Mouse (Mus musculus) frontal cortex, adult 2 months (tissue): ENCODE measurements at regions not wholly inside any gene's neighbourhood (a gene's known extent, or its start where the extent isn't known, plus 50 kb on each side); places are given as distances from the start of the nearest gene placed in this dataset.

Experiments
- DNase-seq, 2 experiments: peaks; one replicate each; pipeline ENCODE4 v3.0.0; 2022; ENCODE audit warnings: low spot score in 1 of 2; ENCODE audit errors: extremely low spot score in 1 of 2

DNA sequence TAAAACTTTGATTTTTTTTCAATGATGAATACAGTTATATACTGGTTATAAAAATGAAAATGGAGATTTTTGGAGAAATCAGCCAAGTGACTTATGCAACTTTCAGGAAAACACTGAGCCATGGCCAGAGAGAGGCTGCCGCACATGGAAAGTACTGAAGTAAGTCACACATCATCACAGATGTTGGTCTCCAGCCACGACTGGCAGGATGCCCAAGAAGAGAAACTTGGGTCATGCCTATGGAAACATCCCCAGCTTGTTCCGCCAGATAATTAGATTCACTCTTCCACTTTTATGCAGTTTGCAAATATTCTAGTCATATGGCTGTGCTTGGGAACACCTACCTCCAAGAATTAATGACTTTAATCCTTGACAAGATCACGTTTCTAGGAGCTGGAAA is 544.8 kb upstream of the Id4 start:
- DNase-seq: no peak

DNA sequence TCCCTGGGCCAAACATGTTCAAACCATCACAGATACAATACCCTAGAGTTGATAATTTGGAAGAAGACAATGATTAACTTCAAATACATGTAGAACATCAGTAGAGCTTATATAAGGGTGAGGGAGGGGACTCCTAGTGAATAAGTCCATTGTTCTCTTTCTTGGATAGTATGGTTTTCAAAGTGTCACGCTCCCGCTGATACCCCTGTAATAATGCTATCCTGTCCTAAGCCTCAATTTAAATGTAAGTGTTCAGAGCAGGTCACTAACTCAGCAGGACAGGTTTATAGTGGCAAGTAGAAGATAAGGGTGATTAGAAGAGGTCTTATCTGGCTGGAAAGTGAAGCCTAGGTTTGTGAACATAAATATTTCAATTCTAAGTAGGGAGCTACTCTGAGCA is 540.4 kb upstream of the Id4 start:
- DNase-seq: no peak

DNA sequence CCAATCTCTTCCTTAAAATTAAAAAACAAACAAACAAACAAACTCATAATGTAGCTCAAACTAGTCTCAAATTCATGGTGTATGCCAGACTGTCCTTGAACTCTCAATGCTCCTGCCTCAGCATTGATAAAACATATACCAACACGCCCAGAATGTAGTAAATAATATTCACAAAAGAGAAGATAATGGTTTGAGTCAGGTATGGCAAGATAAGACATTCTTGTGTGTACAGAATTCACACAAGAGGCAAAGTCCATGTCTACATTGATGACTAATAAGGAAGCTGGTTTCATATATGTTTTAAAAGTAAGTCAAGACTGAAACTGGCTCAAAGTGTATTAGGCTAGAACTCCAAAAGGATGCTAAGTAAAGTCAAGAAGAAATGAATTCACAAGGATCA is 526.6 kb upstream of the Id4 start:
- DNase-seq: no peak

DNA sequence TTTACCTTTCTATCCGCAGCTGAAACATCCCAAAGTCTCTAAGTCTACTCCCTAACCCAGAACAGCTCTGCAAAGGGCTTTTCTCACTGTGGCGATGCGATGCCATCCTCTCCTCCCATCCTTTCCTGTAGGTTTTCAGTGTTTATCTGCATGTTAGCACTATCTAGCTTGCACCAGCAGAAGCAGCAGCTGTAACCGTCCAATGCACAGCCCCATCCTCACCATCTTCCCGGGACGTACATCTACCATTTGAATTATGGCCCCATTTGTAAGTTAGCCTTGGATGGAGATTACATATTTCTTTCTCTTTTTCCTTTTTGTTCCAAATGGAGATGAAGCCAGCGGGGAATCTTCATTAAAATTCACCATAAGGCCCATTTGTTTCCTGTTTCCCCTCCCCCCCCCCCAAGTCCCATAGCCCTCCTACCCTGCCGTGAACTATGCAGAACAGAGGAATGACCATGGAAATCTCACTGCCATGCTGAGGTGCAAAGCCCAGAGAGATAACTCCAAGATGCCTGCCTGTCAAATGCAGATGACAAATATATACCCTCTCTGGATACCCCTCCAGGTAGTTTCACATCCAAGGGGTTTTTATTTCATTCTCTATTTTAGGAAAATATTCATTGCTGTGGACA is 525.5 kb upstream of the Id4 start:
- DNase-seq: no peak

DNA sequence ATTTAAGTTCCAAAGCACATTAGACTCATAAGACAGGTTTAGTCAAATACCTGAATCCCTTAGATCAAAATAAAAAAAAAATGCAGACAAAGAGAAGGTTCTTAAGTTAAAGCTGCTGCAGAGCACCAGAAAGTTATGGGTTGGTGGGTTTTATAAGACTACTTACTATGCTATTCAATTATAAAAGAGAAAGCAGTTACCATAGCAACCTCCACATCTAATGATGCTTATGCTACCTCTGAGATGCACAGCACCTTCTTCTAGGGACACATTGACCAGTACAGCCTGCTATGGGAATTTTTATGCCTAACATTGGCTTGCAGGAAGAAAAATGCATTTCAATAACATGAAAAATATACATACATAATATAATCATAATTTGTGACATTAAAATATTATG is 512.1 kb upstream of the Id4 start:
- no peak for DNase-seq

DNA sequence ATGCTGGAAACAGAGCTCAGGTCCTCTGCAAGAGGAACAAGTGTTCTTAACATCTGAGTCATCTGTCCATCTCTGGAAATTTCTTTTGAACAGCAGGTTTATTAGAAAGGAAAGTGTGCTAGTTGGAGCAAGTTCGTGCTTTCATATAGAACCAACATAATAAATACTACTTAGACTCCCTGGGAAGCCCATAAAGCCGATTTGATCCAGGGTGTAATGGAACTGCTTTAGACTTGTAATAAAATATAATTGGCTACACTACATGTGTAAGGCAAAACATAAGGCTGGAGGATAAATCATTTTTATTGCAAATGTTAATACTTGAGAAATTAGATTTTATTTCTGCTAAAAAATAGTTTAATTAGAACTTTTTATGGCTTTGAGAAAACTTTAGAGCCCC is 510.0 kb upstream of the Id4 start:
- no peak for DNase-seq

DNA sequence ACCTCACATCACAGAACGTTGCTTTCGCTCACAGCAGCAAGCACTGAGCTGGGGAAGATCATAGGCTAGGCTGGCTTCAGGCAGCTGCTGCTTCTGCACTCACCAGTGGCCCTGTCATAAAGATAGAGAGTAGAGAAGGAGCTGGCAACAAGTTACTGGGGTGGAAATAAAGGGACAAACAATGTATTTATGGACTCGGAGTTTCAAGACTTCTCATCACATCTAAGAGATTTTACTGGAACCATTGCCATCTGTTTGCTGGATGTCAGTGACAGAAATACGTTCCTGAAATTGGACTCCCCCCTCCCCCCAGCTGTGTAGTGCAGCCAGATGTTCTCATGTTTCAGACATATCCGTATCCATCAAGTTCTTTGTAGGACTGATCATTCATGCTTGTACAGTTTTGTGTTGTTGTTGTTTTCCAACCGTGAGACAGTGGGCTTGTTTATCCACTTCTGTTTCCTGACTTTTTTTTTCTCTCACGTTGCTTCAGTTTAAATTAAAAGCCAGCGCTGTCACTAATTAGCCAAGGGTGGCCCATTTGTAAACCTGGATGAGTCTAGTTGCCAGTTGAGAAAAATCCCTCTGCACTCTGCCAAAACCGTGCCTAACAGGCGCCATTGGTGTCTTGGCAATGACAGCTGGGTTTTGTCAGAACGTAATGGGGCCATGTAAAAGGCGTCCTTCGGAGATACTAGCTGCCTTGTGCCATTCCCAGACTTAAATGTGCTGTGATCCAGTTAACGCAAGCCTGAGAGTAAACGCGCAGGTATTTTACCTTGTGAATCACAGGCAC is 496.0 kb upstream of the Id4 start:
- no peak for DNase-seq

DNA sequence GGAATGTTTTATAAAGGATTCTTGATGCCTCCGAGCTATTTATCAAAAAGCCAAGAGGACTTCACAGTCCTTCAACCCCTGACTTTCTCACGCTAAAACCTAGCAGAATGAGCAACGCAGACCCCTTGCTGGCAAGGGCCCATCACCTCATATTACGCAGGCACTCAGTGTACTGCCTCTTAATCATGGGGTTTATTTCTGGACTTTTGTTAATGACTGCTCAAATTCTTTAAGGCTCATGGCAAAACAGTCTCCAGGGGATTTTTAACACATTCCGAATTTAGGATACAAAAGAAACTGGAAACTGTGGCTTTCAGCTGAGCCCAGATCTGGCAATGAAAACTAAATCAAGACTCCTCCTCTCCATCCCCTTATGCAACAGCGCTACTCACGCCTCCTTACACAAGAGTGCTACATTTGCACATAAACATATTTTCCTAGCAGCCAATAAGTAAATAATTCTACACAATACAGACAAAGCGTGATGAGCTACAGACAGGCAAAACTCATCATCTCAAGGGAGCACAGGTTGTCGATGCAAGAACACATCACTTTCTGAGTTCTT is 492.0 kb upstream of the Id4 start:
- peak in 1 of 2 experiments; percentile 13 for DNase-seq

DNA sequence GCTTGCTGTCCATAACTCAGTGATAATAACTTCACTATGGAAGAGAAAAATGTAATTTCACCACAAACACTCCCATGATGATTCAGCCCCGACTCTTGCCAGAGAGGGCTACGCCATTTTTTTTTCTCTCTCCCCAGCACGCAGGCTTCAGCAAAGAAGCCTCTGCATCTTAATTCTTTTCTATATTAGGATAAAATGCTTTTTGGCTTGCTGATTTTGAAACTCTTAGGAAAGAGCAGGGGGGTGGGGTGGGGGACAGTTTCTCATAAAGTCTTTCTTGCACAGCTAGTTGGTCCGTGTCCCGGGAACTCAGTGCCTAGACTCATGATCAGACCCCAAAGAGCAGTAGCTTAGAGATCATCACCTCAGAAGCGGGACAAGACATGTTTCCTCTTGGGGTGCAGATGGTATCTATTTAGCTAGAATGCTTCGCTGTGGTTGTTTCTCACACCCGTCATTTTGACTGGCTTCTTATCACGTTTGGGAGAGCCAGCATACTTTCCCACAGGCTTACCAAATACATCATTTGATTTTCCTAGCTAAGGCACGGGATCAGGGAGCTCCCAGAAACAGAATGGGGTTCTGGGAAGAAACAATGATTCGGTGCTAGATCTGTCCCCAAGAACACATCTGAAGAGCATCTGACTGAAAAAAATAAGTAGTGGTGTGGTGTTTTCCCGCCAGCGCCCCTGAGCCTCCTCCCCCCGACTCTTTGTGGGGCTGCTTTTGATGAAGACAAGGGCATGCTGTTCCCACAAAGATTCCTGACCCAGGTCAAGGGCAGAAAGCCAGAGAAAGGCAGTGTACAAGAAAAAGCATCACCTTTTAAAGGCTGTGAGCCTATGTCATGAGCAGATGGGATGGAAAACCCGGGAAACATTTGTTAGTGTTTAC is 483.6 kb upstream of the Id4 start:
- peak in 1 of 2 experiments; percentile 24 for DNase-seq

DNA sequence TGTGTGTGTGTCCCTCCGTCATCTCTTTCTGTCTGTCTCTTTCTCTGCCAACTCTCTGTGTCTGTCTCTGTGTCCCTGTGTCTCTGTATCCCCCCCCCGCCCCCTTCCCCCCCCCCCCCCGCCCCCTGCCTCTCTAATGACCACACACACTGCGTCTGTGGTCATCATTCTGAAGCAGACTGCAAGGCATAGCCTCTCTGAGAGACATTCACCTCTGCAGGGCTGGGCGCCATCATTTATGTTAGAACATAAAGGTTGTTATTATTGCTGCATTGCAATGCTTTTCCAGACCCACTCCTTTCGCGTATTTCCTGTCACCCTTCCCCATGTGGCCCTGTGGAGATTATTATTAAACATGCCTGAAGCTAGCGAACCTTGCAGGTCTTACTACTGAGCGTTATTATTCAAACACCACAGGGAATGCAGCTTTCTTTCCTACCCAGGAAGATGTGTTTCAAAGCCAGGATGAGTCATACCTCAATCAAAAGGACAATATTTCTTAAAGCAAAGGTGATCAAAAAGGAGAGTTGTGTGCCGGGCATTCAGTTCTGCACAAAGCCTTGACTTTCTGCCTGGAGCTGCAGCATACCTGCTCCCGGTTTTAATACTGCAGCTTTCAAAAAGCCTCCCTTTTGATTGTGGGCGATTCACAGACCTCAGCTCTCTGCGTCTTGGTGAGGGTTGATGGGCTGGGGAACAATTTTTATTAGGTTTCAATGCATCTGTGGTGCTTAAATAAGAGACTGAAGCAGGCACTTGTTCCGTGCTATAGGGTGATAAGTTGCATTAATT is 482.6 kb upstream of the Id4 start:
- no peak for DNase-seq

DNA sequence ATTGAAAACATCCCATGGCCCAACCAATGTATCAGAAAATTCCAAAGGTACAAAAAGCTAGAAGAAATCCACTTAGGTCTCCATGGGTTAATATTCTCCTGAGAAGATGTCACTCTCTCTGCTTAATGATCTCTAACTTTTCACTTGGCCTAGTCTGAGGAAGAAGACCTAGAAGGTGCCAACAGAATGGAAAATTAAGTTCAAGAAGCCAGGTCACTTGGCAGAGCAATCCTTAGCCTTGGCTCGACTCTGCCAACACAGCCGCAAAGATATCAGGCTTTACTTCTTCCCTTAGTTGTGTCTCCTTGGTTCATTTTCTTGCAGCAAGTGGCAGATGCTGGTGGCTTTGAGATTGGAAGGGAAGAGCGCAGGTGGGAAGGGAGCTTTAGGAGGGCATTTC is 476.6 kb upstream of the Id4 start:
- DNase-seq: no peak

DNA sequence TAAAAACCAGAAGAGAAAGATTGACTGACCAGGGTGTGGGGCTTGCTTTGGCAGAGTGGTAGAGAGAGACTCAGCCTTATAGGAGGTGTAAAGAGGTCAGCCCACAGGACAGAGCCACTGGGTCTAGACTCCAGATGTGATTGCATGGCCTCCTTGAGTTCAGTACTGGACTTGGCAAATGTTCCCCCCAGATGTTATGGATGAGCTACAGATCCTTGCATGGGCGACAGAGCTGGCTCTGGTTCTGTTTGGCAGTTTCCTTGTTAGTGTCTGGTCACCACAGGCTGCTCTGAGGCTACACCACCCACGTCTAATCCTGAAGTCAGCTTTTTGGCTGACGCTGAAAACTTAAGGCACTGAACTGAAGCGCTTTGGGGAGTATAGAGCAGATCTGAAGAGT is 463.2 kb upstream of the Id4 start:
- no peak for DNase-seq

DNA sequence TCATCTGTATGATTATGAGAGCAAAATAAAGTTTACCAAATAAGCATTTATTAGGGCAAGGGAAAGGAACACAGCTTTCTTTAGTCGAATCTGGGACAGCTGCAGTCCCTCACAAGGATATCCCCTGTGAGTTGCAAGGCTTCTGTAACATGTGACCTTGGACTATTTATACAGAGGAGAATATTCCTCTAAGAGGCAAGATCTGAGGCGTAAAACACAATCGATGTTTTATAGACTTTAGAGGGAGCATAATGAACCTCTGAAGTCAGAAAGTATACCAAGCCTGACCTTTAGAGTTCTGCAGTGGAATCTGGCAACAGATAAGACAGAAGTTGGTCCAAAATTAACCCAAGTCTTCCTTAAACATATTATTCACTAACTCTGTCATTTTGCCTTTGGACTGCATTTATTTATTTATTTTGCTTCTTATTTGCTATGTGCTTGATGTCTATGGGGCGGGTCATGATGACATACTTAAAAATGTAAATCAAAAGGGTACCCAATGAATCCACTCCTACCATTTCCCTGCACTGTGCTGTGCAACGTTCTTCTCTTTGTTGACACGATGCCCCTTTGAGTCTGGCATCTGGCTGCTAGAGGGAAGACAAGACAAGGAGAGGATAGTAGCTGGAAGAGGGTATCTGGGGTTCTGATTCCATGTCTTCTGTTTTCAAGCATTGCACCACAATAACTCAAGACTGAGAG is 449.2 kb upstream of the Id4 start:
- no peak for DNase-seq

DNA sequence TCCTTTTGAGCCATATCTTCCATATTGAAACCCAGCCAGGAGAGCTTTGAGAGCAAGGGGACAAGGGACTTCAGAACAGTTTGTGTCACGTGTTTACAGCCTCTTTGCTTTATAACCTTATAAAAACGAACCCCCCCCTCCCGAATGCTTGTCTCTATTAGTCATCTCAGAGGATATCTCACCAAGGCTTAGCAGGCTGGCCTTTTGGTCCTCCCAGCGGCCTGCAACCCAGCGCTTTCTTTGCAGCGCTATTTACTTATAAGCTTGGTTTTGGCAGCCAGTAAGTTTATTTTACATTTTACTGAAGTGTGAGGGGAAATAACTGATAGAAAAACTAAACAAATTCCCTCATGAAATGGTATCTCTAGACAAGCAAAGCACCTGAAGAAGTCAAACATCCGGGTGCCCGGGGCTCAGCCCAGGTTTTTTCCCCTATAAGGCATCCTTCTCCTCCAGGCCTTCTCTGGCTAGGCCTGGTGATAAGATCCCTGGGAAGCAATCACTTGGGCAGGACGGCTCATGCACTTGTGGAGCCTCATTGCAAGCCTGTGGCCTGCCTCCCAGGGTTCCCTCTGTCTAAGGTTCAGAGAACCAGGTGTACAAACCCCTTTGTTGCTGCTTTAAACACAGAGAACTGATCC is 442.0 kb upstream of the Id4 start:
- DNase-seq: no peak

DNA sequence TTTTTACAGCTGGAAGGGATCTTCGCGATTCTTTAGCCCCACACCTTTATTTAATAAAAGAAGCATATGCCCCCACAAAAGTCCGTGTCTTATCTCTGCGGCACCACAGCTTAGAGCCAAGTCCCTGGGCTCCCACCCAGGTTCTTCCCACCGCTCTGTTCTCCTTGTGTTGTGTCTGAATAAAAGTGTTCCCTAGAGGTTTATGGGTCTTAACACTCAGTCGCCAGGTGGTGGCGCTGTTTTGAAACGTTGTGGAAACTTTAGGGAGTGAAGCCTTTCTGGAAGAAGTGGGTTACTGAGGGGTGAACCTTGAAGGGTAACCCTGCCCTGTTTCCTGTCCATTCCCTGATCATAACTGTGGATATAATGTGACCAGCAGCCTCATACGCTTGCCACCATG is 424.5 kb upstream of the Id4 start:
- DNase-seq: peak in 1 of 2 experiments; percentile 57

DNA sequence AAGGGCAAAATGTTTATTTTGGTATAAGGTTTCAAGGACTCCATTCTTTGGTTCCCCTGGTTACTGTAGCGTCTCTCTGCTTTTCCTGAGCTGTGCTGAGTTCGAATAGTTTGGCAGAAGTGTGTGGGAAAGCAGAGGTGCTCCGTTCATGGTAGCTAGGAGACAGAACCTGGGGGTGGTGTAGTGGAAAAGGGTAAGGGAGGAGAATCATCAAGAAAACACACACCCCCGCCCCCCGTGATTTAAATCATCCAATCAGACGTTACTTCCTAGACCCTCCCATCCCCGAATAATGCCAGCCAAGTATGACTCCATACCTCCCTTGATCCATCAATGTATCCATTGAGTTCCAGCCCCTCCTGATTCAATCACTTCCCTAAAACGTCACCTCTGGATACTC is 418.6 kb upstream of the Id4 start:
- peak; percentile 7 to 34 for DNase-seq

DNA sequence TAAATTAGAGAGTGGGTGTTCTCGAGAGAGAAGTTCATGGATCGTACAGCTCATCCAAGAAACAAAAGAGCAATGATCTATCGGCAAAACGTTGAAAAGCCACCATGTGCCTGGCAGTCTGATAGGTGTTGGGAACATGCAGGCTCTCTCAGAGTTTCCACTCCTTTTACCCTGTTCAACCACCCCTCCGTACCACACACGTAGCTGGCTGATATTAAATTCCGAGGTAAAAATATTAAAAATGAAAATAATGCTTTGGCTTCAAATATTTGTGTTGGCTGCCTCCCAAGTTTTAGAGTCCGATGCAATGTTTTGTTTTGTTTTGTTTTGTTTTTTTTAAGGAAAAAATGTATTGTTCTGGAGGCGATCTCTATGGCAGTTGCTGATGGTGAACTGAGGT is 418.0 kb upstream of the Id4 start:
- no peak for DNase-seq

DNA sequence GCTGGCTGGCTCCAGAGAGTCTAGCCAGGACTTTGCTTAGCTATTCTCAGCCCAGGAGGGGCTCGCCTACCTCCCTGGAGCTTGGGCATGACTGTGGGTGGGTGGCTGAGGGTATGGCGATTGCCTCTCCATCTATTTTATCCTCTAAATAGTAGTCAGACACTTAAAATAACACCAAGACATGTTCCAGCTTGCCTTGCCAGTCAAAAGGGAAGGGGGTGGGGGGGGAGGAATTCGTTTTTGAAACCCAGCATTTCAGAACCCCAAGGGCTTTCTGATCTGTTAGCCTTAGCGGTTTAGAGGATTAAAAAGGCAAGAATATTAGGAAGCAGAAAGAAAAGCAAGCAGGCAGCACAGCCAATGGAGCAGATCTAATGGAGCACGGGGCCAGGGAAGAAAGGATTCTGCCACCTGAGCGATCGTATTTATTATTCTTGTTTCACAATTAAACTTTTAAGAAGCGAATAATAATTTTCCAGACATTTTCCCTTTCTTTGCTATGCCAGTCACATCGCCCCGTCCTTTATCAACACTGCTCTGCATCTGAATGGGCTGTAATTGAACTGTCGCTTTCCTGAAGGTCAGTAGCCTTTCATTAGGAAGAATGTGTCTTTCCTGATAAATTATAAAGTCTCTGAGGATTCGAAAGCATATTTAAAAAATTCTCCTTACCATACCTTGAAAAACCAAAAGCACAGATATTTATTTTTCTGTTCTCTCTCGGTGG is 417.3 kb upstream of the Id4 start:
- DNase-seq: peak in 1 of 2 experiments; percentile 13

DNA sequence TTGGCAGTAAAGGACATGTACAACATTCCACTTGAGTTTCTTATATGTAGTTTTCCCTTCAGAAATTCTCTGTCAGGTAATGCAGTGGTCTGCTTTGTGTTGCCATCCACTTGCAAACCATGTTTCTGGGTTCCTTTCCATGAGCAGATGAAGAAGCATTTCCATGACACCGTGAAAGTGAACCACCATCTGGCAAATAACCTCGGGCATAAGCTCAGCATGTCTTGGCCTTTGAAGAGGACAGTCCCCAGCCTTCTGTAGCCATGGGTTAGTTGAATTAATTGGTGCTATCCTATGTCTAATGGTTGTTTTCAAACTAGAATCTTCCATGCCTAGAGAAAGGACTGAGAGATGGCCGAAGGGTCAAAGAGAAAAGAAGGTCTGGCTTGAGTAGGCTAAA is 414.3 kb upstream of the Id4 start:
- DNase-seq: no peak
